Mouse (Mus musculus): ENCODE results near the gene Nfatc2. TPM values are rescaled to one million over a fixed set of nuclear protein-coding genes. Genes with fewer than 3 reads are reported as not detected.

The Nfatc2 gene
- polyA plus RNA-seq, 1 experiment, result 7.8 TPM

GRCm38 (mm10) chr2:168465646-168466045, 135.8 kb downstream of the Nfatc2 start:
- TF ChIP-seq CTCF (IDR thresholded peaks at IDR 0.05; ENCODE audit: low read depth, low read length), result no peak
- no peak for TF ChIP-seq POLR2A (IDR thresholded peaks at IDR 0.05; ENCODE audit: insufficient read depth, low read length)
- no peak for TF ChIP-seq EP300 (IDR thresholded peaks at IDR 0.05; ENCODE audit: insufficient read depth, low read depth, low read length)
- Histone ChIP-seq H3K27ac (ENCODE audit: insufficient read depth, low read length) (no peak overlapping the region), H3K27me3 (ENCODE audit: control insufficient read depth, insufficient read depth, low read length, poor library complexity, severe bottlenecking) (no peaks in the 10 kb centered on the region), H3K4me1 (ENCODE audit: control insufficient read depth, insufficient read depth, low read length) (no peaks in the 10 kb centered on the region), H3K36me3 (ENCODE audit: control insufficient read depth, insufficient read depth, low read length, poor library complexity, severe bottlenecking) (no peaks in the 10 kb centered on the region), H3K4me3 (ENCODE audit: low read depth, low read length) (no peak overlapping the region), H3K9me3 (replicated peaks; ENCODE audit: control insufficient read depth, insufficient read depth, low read length, poor library complexity, severe bottlenecking) (no peaks in the 10 kb centered on the region), H3K9ac (ENCODE audit: low read depth, poor library complexity, severe bottlenecking) (no peak overlapping the region)

- Histone ChIP-seq H3K9ac (ENCODE audit: low read depth, poor library complexity, severe bottlenecking) (no peak overlapping the region), H3K36me3 (ENCODE audit: control insufficient read depth, insufficient read depth, low read length, poor library complexity, severe bottlenecking) (no peaks in the 10 kb centered on the region), H3K4me1 (ENCODE audit: control insufficient read depth, insufficient read depth, low read length) (no peaks in the 10 kb centered on the region), H3K27ac (ENCODE audit: insufficient read depth, low read length) (no peak overlapping the region), H3K27me3 (ENCODE audit: control insufficient read depth, insufficient read depth, low read length, poor library complexity, severe bottlenecking) (no peaks in the 10 kb centered on the region), H3K4me3 (ENCODE audit: low read depth, low read length) (no peak overlapping the region), H3K9me3 (replicated peaks; ENCODE audit: control insufficient read depth, insufficient read depth, low read length, poor library complexity, severe bottlenecking) (no peaks in the 10 kb centered on the region)
- TF ChIP-seq POLR2A (IDR thresholded peaks at IDR 0.05; ENCODE audit: insufficient read depth, low read length) (no peak), EP300 (IDR thresholded peaks at IDR 0.05; ENCODE audit: insufficient read depth, low read depth, low read length) (no peak), CTCF (IDR thresholded peaks at IDR 0.05; ENCODE audit: low read depth, low read length) (no peak)
Measured at GRCm38 (mm10) chr2:168461865-168462264, 139.6 kb downstream of the Nfatc2 start.

GRCm38 (mm10) chr2:168459627-168460026, 141.8 kb downstream of the Nfatc2 start:
- Histone ChIP-seq H3K9ac (ENCODE audit: low read depth, poor library complexity, severe bottlenecking) (no peak overlapping the region), H3K4me1 (ENCODE audit: control insufficient read depth, insufficient read depth, low read length) (no peaks in the 10 kb centered on the region), H3K27ac (ENCODE audit: insufficient read depth, low read length) (no peak overlapping the region), H3K27me3 (ENCODE audit: control insufficient read depth, insufficient read depth, low read length, poor library complexity, severe bottlenecking) (no peaks in the 10 kb centered on the region), H3K36me3 (ENCODE audit: control insufficient read depth, insufficient read depth, low read length, poor library complexity, severe bottlenecking) (no peaks in the 10 kb centered on the region), H3K9me3 (replicated peaks; ENCODE audit: control insufficient read depth, insufficient read depth, low read length, poor library complexity, severe bottlenecking) (no peaks in the 10 kb centered on the region), H3K4me3 (ENCODE audit: low read depth, low read length) (no peak overlapping the region)
- peak; percentile 14 for TF ChIP-seq CTCF (IDR thresholded peaks at IDR 0.05; ENCODE audit: low read depth, low read length)
- no peak for TF ChIP-seq POLR2A (IDR thresholded peaks at IDR 0.05; ENCODE audit: insufficient read depth, low read length)
- TF ChIP-seq EP300 (IDR thresholded peaks at IDR 0.05; ENCODE audit: insufficient read depth, low read depth, low read length), result no peak

GRCm38 (mm10) chr2:168458583-168458982, 142.9 kb downstream of the Nfatc2 start:
- Histone ChIP-seq H3K27ac (ENCODE audit: insufficient read depth, low read length) (no peak overlapping the region), H3K9me3 (replicated peaks; ENCODE audit: control insufficient read depth, insufficient read depth, low read length, poor library complexity, severe bottlenecking) (no peaks in the 10 kb centered on the region), H3K36me3 (ENCODE audit: control insufficient read depth, insufficient read depth, low read length, poor library complexity, severe bottlenecking) (no peaks in the 10 kb centered on the region), H3K27me3 (ENCODE audit: control insufficient read depth, insufficient read depth, low read length, poor library complexity, severe bottlenecking) (no peaks in the 10 kb centered on the region), H3K4me1 (ENCODE audit: control insufficient read depth, insufficient read depth, low read length) (no peaks in the 10 kb centered on the region), H3K9ac (ENCODE audit: low read depth, poor library complexity, severe bottlenecking) (no peak overlapping the region), H3K4me3 (ENCODE audit: low read depth, low read length) (no peak overlapping the region)
- TF ChIP-seq EP300 (IDR thresholded peaks at IDR 0.05; ENCODE audit: insufficient read depth, low read depth, low read length) (no peak), CTCF (IDR thresholded peaks at IDR 0.05; ENCODE audit: low read depth, low read length) (no peak), POLR2A (IDR thresholded peaks at IDR 0.05; ENCODE audit: insufficient read depth, low read length) (no peak)

- no peaks in the 10 kb centered on the region for H3K9me3 ChIP-seq (replicated peaks; ENCODE audit: control insufficient read depth, insufficient read depth, low read length, poor library complexity, severe bottlenecking)
- TF ChIP-seq EP300 (IDR thresholded peaks at IDR 0.05; ENCODE audit: insufficient read depth, low read depth, low read length) (0 out of 2 replicates have a peak, but pooled peaks have one; percentile 60), CTCF (IDR thresholded peaks at IDR 0.05; ENCODE audit: low read depth, low read length) (no peak), POLR2A (IDR thresholded peaks at IDR 0.05; ENCODE audit: insufficient read depth, low read length) (no peak)
- H3K27ac ChIP-seq (ENCODE audit: insufficient read depth, low read length), result no peak overlapping the region
- H3K36me3 ChIP-seq (ENCODE audit: control insufficient read depth, insufficient read depth, low read length, poor library complexity, severe bottlenecking), result no peaks in the 10 kb centered on the region
- no peak overlapping the region for H3K9ac ChIP-seq (ENCODE audit: low read depth, poor library complexity, severe bottlenecking)
- H3K4me3 ChIP-seq (ENCODE audit: low read depth, low read length), result no peak overlapping the region
- no peaks in the 10 kb centered on the region for H3K27me3 ChIP-seq (ENCODE audit: control insufficient read depth, insufficient read depth, low read length, poor library complexity, severe bottlenecking)
- H3K4me1 ChIP-seq (ENCODE audit: control insufficient read depth, insufficient read depth, low read length), result peaks cover 4% of the 10 kb centered on the region
Measured at GRCm38 (mm10) chr2:168451714-168452708, 149.4 kb downstream of the Nfatc2 start.

- Histone ChIP-seq H3K27me3 (ENCODE audit: control insufficient read depth, insufficient read depth, low read length, poor library complexity, severe bottlenecking) (no peaks in the 10 kb centered on the region), H3K27ac (ENCODE audit: insufficient read depth, low read length) (no peak overlapping the region), H3K36me3 (ENCODE audit: control insufficient read depth, insufficient read depth, low read length, poor library complexity, severe bottlenecking) (no peaks in the 10 kb centered on the region), H3K4me1 (ENCODE audit: control insufficient read depth, insufficient read depth, low read length) (peaks cover 4% of the 10 kb centered on the region), H3K9ac (ENCODE audit: low read depth, poor library complexity, severe bottlenecking) (no peak overlapping the region), H3K9me3 (replicated peaks; ENCODE audit: control insufficient read depth, insufficient read depth, low read length, poor library complexity, severe bottlenecking) (no peaks in the 10 kb centered on the region), H3K4me3 (ENCODE audit: low read depth, low read length) (no peak overlapping the region)
- TF ChIP-seq CTCF (IDR thresholded peaks at IDR 0.05; ENCODE audit: low read depth, low read length) (peak; percentile 72), EP300 (IDR thresholded peaks at IDR 0.05; ENCODE audit: insufficient read depth, low read depth, low read length) (no peak), POLR2A (IDR thresholded peaks at IDR 0.05; ENCODE audit: insufficient read depth, low read length) (no peak)
Measured at GRCm38 (mm10) chr2:168450977-168451376, 150.5 kb downstream of the Nfatc2 start.

Measured in ES-Bruce4 (cell line).